Mouse (Mus musculus) forebrain, embryonic 14.5 days (tissue): Measurements from ENCODE around the gene Brsk2. TPM values are rescaled to one million over a fixed set of nuclear protein-coding genes. Genes with fewer than 3 reads are reported as not detected.

Experiments
- ATAC-seq: fragments of 200-750 bp; cut with Nextera tagmentation; 2 replicates; pipeline ENCODE4 v1.8.0; 2017; ENCODE audit warnings: mild to moderate bottlenecking, moderate library complexity
- DNase-seq: peaks from one replicate; pipeline ENCODE4 v3.0.0-alpha.2; 2015; ENCODE audit warnings: low spot score
- H3K27ac ChIP-seq: fragments of 300-500 bp; sonication (generic); 2 replicates; pipeline ENCODE4 v1.5.1; 2014; ENCODE audit warnings: low read depth, mild to moderate bottlenecking, control low read depth, low read length, moderate library complexity
- H3K27me3 ChIP-seq: fragments of 300-500 bp; sonication (generic); replicated peaks from 2 replicates; pipeline ENCODE4 v1.6.1; 2014; ENCODE audit warnings: low read length, control low read depth, mixed read lengths; ENCODE audit not compliant: control insufficient read depth, insufficient read depth
- H3K36me3 ChIP-seq: fragments of 300-500 bp; sonication (generic); 2 replicates; pipeline ENCODE4 v1.6.1; 2014; ENCODE audit warnings: low read length, control low read depth; ENCODE audit not compliant: control insufficient read depth, insufficient read depth
- H3K4me1 ChIP-seq: fragments of 300-500 bp; sonication (generic); 2 replicates; pipeline ENCODE4 v1.6.1; 2014; ENCODE audit warnings: antibody characterized with exemption, low read length, control low read depth; ENCODE audit not compliant: control insufficient read depth, insufficient read depth
- H3K4me2 ChIP-seq: fragments of 300-500 bp; sonication (generic); 2 replicates; pipeline ENCODE4 v1.6.1; 2014; ENCODE audit warnings: mild to moderate bottlenecking, control low read depth, low read length
- H3K4me3 ChIP-seq: fragments of 300-500 bp; sonication (generic); 2 replicates; pipeline ENCODE4 v1.5.1; 2014; ENCODE audit warnings: low read depth, low read length, control low read depth
- H3K9ac ChIP-seq: fragments of 300-500 bp; sonication (generic); 2 replicates; pipeline ENCODE4 v1.6.1; 2014; ENCODE audit warnings: mild to moderate bottlenecking, low read length, control low read depth, moderate library complexity
- H3K9me3 ChIP-seq: fragments of 300-500 bp; sonication (generic); replicated peaks from 2 replicates; pipeline ENCODE4 v1.6.1; 2016; ENCODE audit warnings: low read length, control low read depth, mixed read lengths; ENCODE audit not compliant: control insufficient read depth
- WGBS: fragments of 180-500 bp; shearing (Covaris S2); extraction: QIAGEN DNeasy Blood & Tissue Kit; methylation state at CpG from one replicate; pipeline ENCODE4 v1.1.7; 2014; 5-methylcytosine and 5-hydroxymethylcytosine counted together
- polyA plus RNA-seq: library from polyadenylated mRNA; unstranded; fragments of >200 nt; fragmentation: Nextera tagmentation; extraction: Ambion mirVana; gene quantifications from 2 replicates; pipeline ENCODE4 v1.2.1, GENCODE M21; 2014

The Brsk2 gene
- polyA plus RNA-seq, 1 experiment from 2014 or later, result 20.8 TPM

- no peak for ATAC-seq
- no peaks in the 10 kb centered on the region for H3K36me3 ChIP-seq
- no peak overlapping the region for H3K9ac ChIP-seq
- H3K4me1 ChIP-seq, result no peaks in the 10 kb centered on the region
- H3K9me3 ChIP-seq, result no peaks in the 10 kb centered on the region
- no peak overlapping the region for H3K4me3 ChIP-seq
- DNase-seq, result no peak
- no peak overlapping the region for H3K27ac ChIP-seq
- H3K4me2 ChIP-seq, result no peak overlapping the region
- no peaks in the 10 kb centered on the region for H3K27me3 ChIP-seq
Observed at GRCm38 (mm10) chr7:142030073-142030472, 80.5 kb downstream of the Brsk2 start.

GRCm38 (mm10) chr7:142034198-142034597 lies 84.6 kb downstream of the Brsk2 start:
- DNase-seq, result no peak

GRCm38 (mm10) chr7:142035048-142035811 lies 85.7 kb downstream of the Brsk2 start:
- no peaks in the 10 kb centered on the region for H3K36me3 ChIP-seq

More at GRCm38 (mm10) chr7:142034198-142034597, 84.6 kb downstream of the Brsk2 start:
- WGBS, result 79% methylated on average over 2 of the region's 2 CpGs
- Histone ChIP-seq H3K4me1 (no peaks in the 10 kb centered on the region), H3K27ac (no peak overlapping the region), H3K9me3 (no peaks in the 10 kb centered on the region), H3K36me3 (no peaks in the 10 kb centered on the region), H3K4me3 (no peak overlapping the region), H3K4me2 (no peak overlapping the region), H3K9ac (no peak overlapping the region), H3K27me3 (no peaks in the 10 kb centered on the region)
- ATAC-seq, result no peak

GRCm38 (mm10) chr7:142037553-142038170 lies 88.1 kb downstream of the Brsk2 start:
- no peaks in the 10 kb centered on the region for H3K27me3 ChIP-seq
- no peaks in the 10 kb centered on the region for H3K4me1 ChIP-seq
- H3K4me3 ChIP-seq, result no peak overlapping the region
- DNase-seq, result peak; percentile 55
- no peak overlapping the region for H3K27ac ChIP-seq
- H3K4me2 ChIP-seq, result no peak overlapping the region
- no peak overlapping the region for H3K9ac ChIP-seq
- no peaks in the 10 kb centered on the region for H3K9me3 ChIP-seq
- WGBS, result 72% methylated on average over 4 of the region's 4 CpGs
- ATAC-seq, result peak; percentile 74
- H3K36me3 ChIP-seq, result 0 out of 2 replicates have a peak, but pooled peaks cover 3% of the 10 kb centered on the region

More at GRCm38 (mm10) chr7:142035048-142035811, 85.7 kb downstream of the Brsk2 start:
- no peaks in the 10 kb centered on the region for H3K9me3 ChIP-seq
- H3K4me2 ChIP-seq, result no peak overlapping the region
- no peak overlapping the region for H3K9ac ChIP-seq
- H3K4me3 ChIP-seq, result no peak overlapping the region
- H3K4me1 ChIP-seq, result no peaks in the 10 kb centered on the region
- no peaks in the 10 kb centered on the region for H3K27me3 ChIP-seq
- WGBS, result 76% methylated on average over 2 of the region's 2 CpGs
- H3K27ac ChIP-seq, result no peak overlapping the region
- ATAC-seq (no peak), DNase-seq (no peak)

- H3K9me3 ChIP-seq, result no peaks in the 10 kb centered on the region
- no peak overlapping the region for H3K27ac ChIP-seq
- ATAC-seq, result no peak
Observed at GRCm38 (mm10) chr7:142040756-142041155, 91.2 kb downstream of the Brsk2 start.

GRCm38 (mm10) chr7:142045344-142045743 lies 95.8 kb downstream of the Brsk2 start:
- 8% methylated on average over 2 of the region's 2 CpGs for WGBS
- DNase-seq, result no peak
- Histone ChIP-seq H3K36me3 (0 out of 2 replicates have a peak, but pooled peaks cover 3% of the 10 kb centered on the region), H3K4me2 (no peak overlapping the region), H3K4me1 (no peaks in the 10 kb centered on the region), H3K27ac (no peak overlapping the region), H3K9ac (no peak overlapping the region), H3K27me3 (no peaks in the 10 kb centered on the region), H3K9me3 (no peaks in the 10 kb centered on the region), H3K4me3 (no peak overlapping the region)
- ATAC-seq, result no peak

More at GRCm38 (mm10) chr7:142040756-142041155, 91.2 kb downstream of the Brsk2 start:
- H3K27me3 ChIP-seq, result no peaks in the 10 kb centered on the region
- 93% methylated on average over 3 of the region's 3 CpGs for WGBS
- no peak overlapping the region for H3K9ac ChIP-seq
- H3K36me3 ChIP-seq, result 0 out of 2 replicates have a peak, but pooled peaks cover 3% of the 10 kb centered on the region
- H3K4me2 ChIP-seq, result no peak overlapping the region
- DNase-seq, result no peak
- no peak overlapping the region for H3K4me3 ChIP-seq
- no peaks in the 10 kb centered on the region for H3K4me1 ChIP-seq

GRCm38 (mm10) chr7:142045932-142046331 lies 96.4 kb downstream of the Brsk2 start:
- Histone ChIP-seq H3K27me3 (no peaks in the 10 kb centered on the region), H3K9me3 (no peaks in the 10 kb centered on the region), H3K4me1 (no peaks in the 10 kb centered on the region), H3K4me2 (no peak overlapping the region), H3K9ac (no peak overlapping the region), H3K4me3 (no peak overlapping the region), H3K27ac (no peak overlapping the region), H3K36me3 (0 out of 2 replicates have a peak, but pooled peaks cover 2% of the 10 kb centered on the region)
- DNase-seq, result no peak
- ATAC-seq, result no peak
- WGBS, result 79% methylated on average over 1 of the region's 1 CpGs

- H3K9me3 ChIP-seq, result no peaks in the 10 kb centered on the region
- no peak overlapping the region for H3K27ac ChIP-seq
- no peak for DNase-seq
- no peak overlapping the region for H3K9ac ChIP-seq
- H3K4me3 ChIP-seq, result no peak overlapping the region
- no peaks in the 10 kb centered on the region for H3K4me1 ChIP-seq
- no peaks in the 10 kb centered on the region for H3K27me3 ChIP-seq
- ATAC-seq, result no peak
- no peak overlapping the region for H3K4me2 ChIP-seq
- H3K36me3 ChIP-seq, result peaks cover 12% of the 10 kb centered on the region
Observed at GRCm38 (mm10) chr7:142050536-142050935, 101.0 kb downstream of the Brsk2 start.
